Mouse (Mus musculus): ENCODE results near the gene Unc5b. TPM values are rescaled to one million over a fixed set of nuclear protein-coding genes. Genes with fewer than 3 reads are reported as not detected.

The Unc5b gene
- polyA plus RNA-seq, 1 experiment from 2014 or later = 7.9 TPM

DNA sequence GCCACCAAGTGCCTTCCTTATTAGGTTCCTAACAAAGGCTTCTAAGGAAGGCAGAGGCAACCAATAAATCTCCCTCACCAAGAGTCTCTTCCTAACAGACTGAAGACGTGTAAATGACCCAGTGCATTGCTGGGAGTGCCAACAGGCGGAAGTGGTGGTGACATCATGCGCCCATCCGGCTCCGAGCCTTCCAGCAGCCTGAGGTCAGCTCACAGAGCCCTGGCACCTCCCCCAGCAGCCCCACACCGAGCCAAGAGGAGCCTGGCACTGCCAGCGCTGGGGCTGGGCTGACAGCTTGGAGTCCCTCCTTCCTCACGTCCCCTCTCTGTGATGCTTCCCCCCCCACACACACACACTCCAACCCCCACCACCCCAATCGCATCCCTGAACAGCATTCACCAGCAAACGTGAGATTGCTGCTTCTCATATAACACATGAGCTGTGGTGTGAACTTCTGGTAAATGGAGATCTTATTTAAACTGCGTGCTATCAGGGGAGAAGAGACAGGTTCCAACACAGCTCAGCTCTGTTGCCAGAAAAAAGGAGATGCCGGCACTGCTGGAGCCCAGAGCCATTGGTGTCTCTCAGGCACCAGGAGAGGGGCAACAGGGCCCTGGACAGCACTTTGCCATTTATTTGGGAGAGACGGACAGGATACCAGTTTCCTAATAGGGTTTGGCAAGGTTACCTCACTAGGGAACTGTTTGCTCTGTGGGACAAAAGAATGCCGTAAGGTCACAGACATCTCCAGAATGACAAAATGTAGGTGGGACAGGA, 14.3 kb downstream of the Unc5b start:
- H3K27ac ChIP-seq (ENCODE audit: low read depth, low read length) = peak overlapping the region; percentile 38; the same call in 1 of the 2 replicates
- ATAC-seq (ENCODE audit: low FRiP score, low TSS enrichment) = peak; percentile 8; the same call in 1 of the 2 replicates
- no peaks in the 10 kb centered on the region for H3K36me3 ChIP-seq (ENCODE audit: control insufficient read depth, insufficient read depth, low read length)
- H3K4me2 ChIP-seq (replicated peaks; ENCODE audit: low read depth, low read length) = no peak overlapping the region
- H3K4me1 ChIP-seq (ENCODE audit: control insufficient read depth, insufficient read depth, low read length) = peaks cover 74% of the 10 kb centered on the region
- H3K4me3 ChIP-seq (ENCODE audit: low read length) = no peak overlapping the region
- peaks cover 4% of the 10 kb centered on the region; the same call in 1 of the 2 replicates for H3K27me3 ChIP-seq (ENCODE audit: control insufficient read depth, insufficient read depth, low read length)
- no peaks in the 10 kb centered on the region for H3K9me3 ChIP-seq (ENCODE audit: control insufficient read depth, low read length)
- WGBS = 20% methylated on average over 14 of the region's 14 CpGs
- no peak overlapping the region for H3K9ac ChIP-seq (ENCODE audit: low read depth, low read length)

DNA sequence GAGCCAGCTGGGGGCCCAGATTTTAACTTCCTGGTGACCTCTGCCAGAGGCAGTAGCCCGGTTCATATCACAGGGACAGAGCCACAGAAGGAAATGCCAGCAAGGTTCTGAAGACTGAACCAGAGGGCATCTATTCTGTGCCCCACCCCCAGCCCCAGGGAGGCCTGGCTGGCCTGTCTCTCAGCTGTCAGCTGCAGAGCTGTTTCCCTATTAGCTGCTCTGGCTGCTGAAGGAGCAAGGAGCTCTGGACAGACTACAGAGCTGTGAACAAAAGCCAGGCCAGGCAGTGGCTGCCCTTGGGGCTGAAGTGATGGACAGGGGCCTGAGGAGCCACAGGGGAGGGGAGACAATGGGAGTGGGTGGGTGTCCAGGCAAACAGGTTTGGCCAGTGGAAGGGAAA, 15.5 kb downstream of the Unc5b start:
- H3K27me3 ChIP-seq (ENCODE audit: control insufficient read depth, insufficient read depth, low read length) = peaks cover 4% of the 10 kb centered on the region; the same call in 1 of the 2 replicates
- H3K4me3 ChIP-seq (ENCODE audit: low read length) = no peak overlapping the region
- H3K36me3 ChIP-seq (ENCODE audit: control insufficient read depth, insufficient read depth, low read length) = no peaks in the 10 kb centered on the region
- H3K4me2 ChIP-seq (replicated peaks; ENCODE audit: low read depth, low read length) = no peak overlapping the region
- peak overlapping the region; percentile 89; the same call in 1 of the 2 replicates for H3K27ac ChIP-seq (ENCODE audit: low read depth, low read length)
- ATAC-seq (ENCODE audit: low FRiP score, low TSS enrichment) = no peak
- H3K9me3 ChIP-seq (ENCODE audit: control insufficient read depth, low read length) = no peaks in the 10 kb centered on the region
- H3K4me1 ChIP-seq (ENCODE audit: control insufficient read depth, insufficient read depth, low read length) = peaks cover 83% of the 10 kb centered on the region
- no peak overlapping the region for H3K9ac ChIP-seq (ENCODE audit: low read depth, low read length)
- WGBS = 16% methylated on average over 1 of the region's 1 CpGs

DNA sequence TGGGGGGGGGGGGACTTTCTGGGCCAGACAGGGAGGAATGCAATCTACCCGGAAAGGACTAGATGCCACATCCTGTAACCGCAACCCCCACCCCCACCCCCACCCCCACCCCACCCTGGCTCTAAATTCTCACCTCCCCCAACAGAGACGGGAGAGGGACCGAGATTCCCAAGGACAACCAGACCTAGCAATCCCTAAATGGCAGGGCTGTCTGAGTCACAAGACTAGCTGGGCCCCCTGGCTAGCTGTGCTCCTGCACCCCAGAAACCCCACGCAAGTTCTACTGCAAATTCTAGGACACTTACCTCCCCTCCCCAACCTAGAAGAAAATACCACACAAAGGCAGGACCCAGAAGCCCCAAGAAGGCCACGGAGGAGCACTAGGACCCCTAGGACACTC, 16.3 kb downstream of the Unc5b start:
- WGBS = 21% methylated on average over 6 of the region's 6 CpGs
- Histone ChIP-seq H3K4me2 (replicated peaks; ENCODE audit: low read depth, low read length) (0 out of 2 replicates have a peak overlapping the region, but pooled peaks have one; percentile 5), H3K36me3 (ENCODE audit: control insufficient read depth, insufficient read depth, low read length) (no peaks in the 10 kb centered on the region), H3K4me1 (ENCODE audit: control insufficient read depth, insufficient read depth, low read length) (peaks cover 80% of the 10 kb centered on the region), H3K9ac (ENCODE audit: low read depth, low read length) (peak overlapping the region; percentile 23; the same call in 1 of the 2 replicates), H3K4me3 (ENCODE audit: low read length) (no peak overlapping the region), H3K9me3 (ENCODE audit: control insufficient read depth, low read length) (no peaks in the 10 kb centered on the region), H3K27ac (ENCODE audit: low read depth, low read length) (peak overlapping the region; percentile 89), H3K27me3 (ENCODE audit: control insufficient read depth, insufficient read depth, low read length) (peaks cover 4% of the 10 kb centered on the region; the same call in 1 of the 2 replicates)
- ATAC-seq (ENCODE audit: low FRiP score, low TSS enrichment) = no peak

- no peak overlapping the region for H3K4me3 ChIP-seq (ENCODE audit: low read length)
- peaks cover 4% of the 10 kb centered on the region; the same call in 1 of the 2 replicates for H3K27me3 ChIP-seq (ENCODE audit: control insufficient read depth, insufficient read depth, low read length)
- ATAC-seq (ENCODE audit: low FRiP score, low TSS enrichment) = peak; percentile 18; the same call in 1 of the 2 replicates
- peak overlapping the region; percentile 31; the same call in 1 of the 2 replicates for H3K9ac ChIP-seq (ENCODE audit: low read depth, low read length)
- 0 out of 2 replicates have a peak overlapping the region, but pooled peaks have one; percentile 19 for H3K4me2 ChIP-seq (replicated peaks; ENCODE audit: low read depth, low read length)
- WGBS = 8% methylated on average over 8 of the region's 10 CpGs
- peak overlapping the region; percentile 89 for H3K27ac ChIP-seq (ENCODE audit: low read depth, low read length)
- H3K36me3 ChIP-seq (ENCODE audit: control insufficient read depth, insufficient read depth, low read length) = no peaks in the 10 kb centered on the region
- H3K4me1 ChIP-seq (ENCODE audit: control insufficient read depth, insufficient read depth, low read length) = peaks cover 83% of the 10 kb centered on the region
- no peaks in the 10 kb centered on the region for H3K9me3 ChIP-seq (ENCODE audit: control insufficient read depth, low read length)
These were observed 16.8 kb downstream of the Unc5b start for GRCm38 (mm10) chr10:60814444-60815057.

DNA sequence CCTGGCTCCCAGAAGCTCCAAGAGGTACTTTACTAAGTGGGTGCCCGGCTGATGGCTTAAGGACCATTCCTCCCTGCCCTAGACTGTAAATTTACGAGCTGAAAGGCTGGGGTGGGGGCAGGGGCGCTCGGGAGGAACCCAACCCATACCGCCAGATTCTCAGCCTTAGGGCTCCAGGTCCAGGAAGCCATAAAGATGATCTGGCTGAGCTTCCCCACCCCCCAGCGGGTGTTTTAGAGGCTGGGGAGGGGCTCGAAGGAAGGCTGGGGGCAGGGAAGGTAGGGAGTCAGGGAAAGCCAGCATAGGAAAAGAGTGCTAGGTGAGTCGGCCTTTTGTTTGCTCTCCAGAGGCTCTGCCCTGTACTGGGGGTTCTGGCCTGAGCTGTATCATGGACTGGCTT, 17.8 kb downstream of the Unc5b start:
- no peak overlapping the region for H3K4me3 ChIP-seq (ENCODE audit: low read length)
- no peak overlapping the region for H3K9ac ChIP-seq (ENCODE audit: low read depth, low read length)
- peaks cover 4% of the 10 kb centered on the region; the same call in 1 of the 2 replicates for H3K27me3 ChIP-seq (ENCODE audit: control insufficient read depth, insufficient read depth, low read length)
- ATAC-seq (ENCODE audit: low FRiP score, low TSS enrichment) = peak; percentile 6; the same call in 1 of the 2 replicates
- peak overlapping the region; percentile 89 for H3K27ac ChIP-seq (ENCODE audit: low read depth, low read length)
- peaks cover 82% of the 10 kb centered on the region for H3K4me1 ChIP-seq (ENCODE audit: control insufficient read depth, insufficient read depth, low read length)
- peak overlapping the region; percentile 19 for H3K4me2 ChIP-seq (replicated peaks; ENCODE audit: low read depth, low read length)
- H3K9me3 ChIP-seq (ENCODE audit: control insufficient read depth, low read length) = no peaks in the 10 kb centered on the region
- 3% methylated on average over 8 of the region's 8 CpGs for WGBS
- H3K36me3 ChIP-seq (ENCODE audit: control insufficient read depth, insufficient read depth, low read length) = no peaks in the 10 kb centered on the region

DNA sequence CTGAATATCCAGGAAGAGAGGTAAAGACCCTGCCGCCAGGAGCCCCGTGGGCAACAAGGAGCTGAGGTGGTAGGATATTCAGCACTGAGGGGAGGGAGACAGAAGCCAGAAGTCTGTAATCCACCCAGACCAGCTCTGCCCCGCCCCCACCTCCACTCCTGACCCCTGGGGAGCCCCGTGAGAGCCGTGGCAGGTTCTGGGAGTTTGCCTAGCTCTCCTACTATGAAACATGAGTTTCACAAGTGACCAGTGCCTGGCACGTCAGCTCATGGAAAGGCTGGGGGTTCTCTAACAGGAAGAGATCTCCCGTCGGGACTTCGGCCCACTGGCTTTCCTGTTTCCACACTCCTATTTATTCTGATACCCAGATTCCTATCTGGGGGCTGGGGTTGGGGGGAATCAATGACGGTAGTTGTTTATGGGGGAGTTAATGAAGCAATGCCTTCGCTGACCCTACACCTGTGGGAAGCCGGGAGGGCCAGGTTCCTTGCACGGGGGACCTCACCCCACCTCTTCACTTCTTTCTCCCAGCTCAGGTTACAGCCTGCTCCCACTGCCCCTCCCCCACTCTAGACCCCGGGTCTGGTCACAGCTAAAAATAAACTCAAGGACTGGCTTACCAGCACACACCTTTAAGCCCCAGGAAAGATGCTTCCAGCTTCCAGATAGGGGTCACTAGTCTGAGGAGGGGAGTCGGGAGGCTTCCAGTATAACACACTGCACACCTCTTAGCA, 19.4 kb downstream of the Unc5b start:
- Histone ChIP-seq H3K9me3 (ENCODE audit: control insufficient read depth, low read length) (no peaks in the 10 kb centered on the region), H3K9ac (ENCODE audit: low read depth, low read length) (peak overlapping the region; percentile 44; the same call in 1 of the 2 replicates), H3K4me1 (ENCODE audit: control insufficient read depth, insufficient read depth, low read length) (peaks cover 84% of the 10 kb centered on the region), H3K27ac (ENCODE audit: low read depth, low read length) (peak overlapping the region; percentile 89), H3K36me3 (ENCODE audit: control insufficient read depth, insufficient read depth, low read length) (no peaks in the 10 kb centered on the region), H3K27me3 (ENCODE audit: control insufficient read depth, insufficient read depth, low read length) (peaks cover 4% of the 10 kb centered on the region; the same call in 1 of the 2 replicates), H3K4me2 (replicated peaks; ENCODE audit: low read depth, low read length) (peak overlapping the region; percentile 33), H3K4me3 (ENCODE audit: low read length) (no peak overlapping the region)
- ATAC-seq (ENCODE audit: low FRiP score, low TSS enrichment) = peak; percentile 59
- 4% methylated on average over 15 of the region's 15 CpGs for WGBS

- Histone ChIP-seq H3K4me2 (replicated peaks; ENCODE audit: low read depth, low read length) (no peak overlapping the region), H3K4me1 (ENCODE audit: control insufficient read depth, insufficient read depth, low read length) (peaks cover 52% of the 10 kb centered on the region), H3K9me3 (ENCODE audit: control insufficient read depth, low read length) (no peaks in the 10 kb centered on the region), H3K36me3 (ENCODE audit: control insufficient read depth, insufficient read depth, low read length) (no peaks in the 10 kb centered on the region), H3K4me3 (ENCODE audit: low read length) (no peak overlapping the region), H3K9ac (ENCODE audit: low read depth, low read length) (no peak overlapping the region), H3K27ac (ENCODE audit: low read depth, low read length) (peak overlapping the region; percentile 68), H3K27me3 (ENCODE audit: control insufficient read depth, insufficient read depth, low read length) (peaks cover 4% of the 10 kb centered on the region; the same call in 1 of the 2 replicates)
- no peak for ATAC-seq (ENCODE audit: low FRiP score, low TSS enrichment)
- WGBS = 73% methylated on average over 6 of the region's 6 CpGs
These were observed 22.9 kb downstream of the Unc5b start for GRCm38 (mm10) chr10:60808447-60808846.

GRCm38 (mm10) chr10:60807531-60808185, 23.7 kb downstream of the Unc5b start:
- peak; percentile 10; the same call in 1 of the 2 replicates for ATAC-seq (ENCODE audit: low FRiP score, low TSS enrichment)
- Histone ChIP-seq H3K27ac (ENCODE audit: low read depth, low read length) (peak overlapping the region; percentile 69), H3K36me3 (ENCODE audit: control insufficient read depth, insufficient read depth, low read length) (no peaks in the 10 kb centered on the region), H3K9ac (ENCODE audit: low read depth, low read length) (no peak overlapping the region), H3K4me3 (ENCODE audit: low read length) (no peak overlapping the region), H3K4me1 (ENCODE audit: control insufficient read depth, insufficient read depth, low read length) (peaks cover 44% of the 10 kb centered on the region), H3K27me3 (ENCODE audit: control insufficient read depth, insufficient read depth, low read length) (peaks cover 4% of the 10 kb centered on the region; the same call in 1 of the 2 replicates), H3K4me2 (replicated peaks; ENCODE audit: low read depth, low read length) (peak overlapping the region; percentile 17), H3K9me3 (ENCODE audit: control insufficient read depth, low read length) (no peaks in the 10 kb centered on the region)
- WGBS = 47% methylated on average over 22 of the region's 22 CpGs
